Mouse (Mus musculus) cerebellum, adult 2 months (tissue): ENCODE results near the gene Gm21970.

Source experiments
- CTCF ChIP-seq: fragments of 200-500 bp; IDR thresholded peaks from 2 replicates; pipeline ENCODE4 v1.5.1; 2011; ENCODE audit warnings: low read depth, mild to moderate bottlenecking, control low read depth, low read length, moderate library complexity, borderline replicate concordance; ENCODE audit not compliant: insufficient read depth
- POLR2A ChIP-seq: fragments of 200-500 bp; IDR thresholded peaks from 2 replicates; pipeline ENCODE4 v1.6.1; 2011; ENCODE audit warnings: low read length, control low read depth, borderline replicate concordance; ENCODE audit not compliant: insufficient read depth

DNA sequence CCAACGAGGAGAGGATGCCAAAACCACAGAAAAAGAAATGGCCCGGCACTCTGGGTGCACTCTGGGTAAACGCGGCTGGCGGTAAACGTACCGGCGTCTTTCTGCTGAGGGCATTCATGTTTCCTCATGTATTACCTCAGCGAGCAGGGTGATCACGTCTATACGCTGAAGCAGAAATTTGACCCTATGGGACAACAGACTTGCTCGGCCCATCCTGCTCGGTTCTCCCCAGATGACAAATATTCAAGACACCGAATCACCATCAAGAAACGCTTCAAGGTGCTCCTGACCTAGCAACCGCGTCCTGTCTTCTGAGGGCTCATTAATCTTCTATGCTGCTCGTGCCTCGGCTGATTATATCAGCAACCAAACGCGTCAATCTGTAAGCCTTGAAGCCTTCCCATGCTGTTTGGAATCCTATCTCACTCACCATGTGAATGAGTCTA lies 66.8 kb downstream of the Gm21970 start:
- TF ChIP-seq POLR2A = no peak
- TF ChIP-seq CTCF = no peak
